Mouse (Mus musculus) fat pad, adult 2 months (tissue): Measurements from ENCODE around the gene Nfic.

Source experiments
- DNase-seq: peaks from one replicate; pipeline ENCODE4 v3.0.0-alpha.2; 2011; ENCODE audit warnings: low read depth, low spot score; ENCODE audit errors: extremely low read depth

Gene Nfic

GRCm38 (mm10) chr10:81418216-81419070 lies 37.0 kb downstream of the Nfic start:
- DNase-seq: no peak

DNA sequence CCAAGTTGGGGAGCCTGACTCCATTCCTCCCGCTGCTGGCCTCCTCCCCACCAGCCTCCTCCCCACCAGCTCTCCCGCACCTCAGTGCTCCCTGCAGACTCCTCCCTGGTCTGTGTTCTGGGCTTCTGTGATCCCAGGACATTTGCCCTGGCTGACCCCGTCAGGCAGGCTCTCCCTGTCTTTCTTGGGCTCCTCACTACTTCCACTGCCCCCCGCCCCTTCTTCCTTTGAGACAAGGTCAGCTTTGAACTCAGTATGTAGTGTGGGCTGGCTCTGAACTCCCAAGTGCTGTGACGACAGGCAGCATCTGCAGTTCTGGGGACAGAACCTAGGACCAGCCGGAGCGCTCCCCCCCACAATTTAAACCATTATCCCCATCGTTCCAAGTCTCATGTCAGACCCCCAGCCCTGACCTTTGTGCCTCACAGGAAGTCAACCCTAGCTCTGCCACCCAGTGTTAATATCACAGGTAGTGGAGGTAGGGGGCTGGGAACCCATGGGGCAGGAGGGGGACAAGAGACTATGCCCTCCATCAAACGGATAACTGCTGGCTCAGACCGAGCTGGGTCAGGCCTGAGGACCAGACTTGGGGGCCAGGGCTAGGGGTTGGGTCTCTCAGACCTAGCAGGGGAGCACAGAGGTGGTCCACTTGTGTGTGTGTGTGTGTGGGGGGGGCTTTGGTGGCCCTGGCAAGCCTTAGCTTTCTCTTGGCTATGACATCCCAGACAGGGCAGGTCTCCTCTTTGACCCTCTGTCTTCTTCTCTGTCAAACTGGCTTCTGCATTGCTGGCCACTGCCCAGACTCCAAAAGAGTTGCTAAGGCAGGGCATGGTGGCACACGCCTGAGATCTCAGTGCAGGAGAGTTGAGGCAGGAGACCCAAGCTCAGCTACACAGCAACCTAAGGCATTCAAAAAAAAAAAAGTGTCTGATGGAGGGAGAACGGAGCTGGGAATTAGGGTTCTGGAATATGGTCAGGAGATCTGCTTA lies 37.9 kb downstream of the Nfic start:
- no peak for DNase-seq

DNA sequence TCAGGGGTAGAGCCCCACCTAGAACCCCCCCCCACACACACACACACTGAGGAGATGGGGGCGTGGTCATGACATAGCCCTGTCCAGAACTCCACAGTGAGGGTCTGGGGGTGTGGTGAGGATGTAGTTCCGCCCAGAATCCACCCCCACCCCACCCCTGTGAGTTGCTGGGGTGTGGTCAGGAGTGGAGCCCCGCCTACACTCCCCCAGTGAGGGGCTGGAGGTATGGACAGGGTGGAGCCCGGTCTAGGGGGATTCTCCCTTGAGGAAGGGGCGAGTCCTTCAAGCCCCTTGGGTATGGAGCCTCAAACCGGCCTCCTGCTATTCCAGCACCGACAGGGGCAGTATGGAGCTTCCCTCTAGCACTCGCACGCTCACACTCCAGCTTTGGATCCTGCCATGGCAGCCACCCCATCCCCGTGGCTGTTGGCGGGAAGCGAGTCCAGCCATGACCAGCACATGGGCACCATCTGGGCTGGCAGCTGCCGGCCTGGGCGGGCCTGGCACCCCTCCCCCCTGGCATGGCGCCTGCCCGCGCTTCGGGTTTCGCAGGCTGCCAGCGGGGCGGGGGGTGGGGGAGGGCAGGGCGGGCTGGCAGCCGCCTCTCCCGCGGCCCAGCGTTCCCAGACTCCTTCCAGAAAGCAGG lies 38.7 kb downstream of the Nfic start:
- DNase-seq: no peak

- DNase-seq: no peak
Observed at GRCm38 (mm10) chr10:81415549-81416310, 39.7 kb downstream of the Nfic start.

DNA sequence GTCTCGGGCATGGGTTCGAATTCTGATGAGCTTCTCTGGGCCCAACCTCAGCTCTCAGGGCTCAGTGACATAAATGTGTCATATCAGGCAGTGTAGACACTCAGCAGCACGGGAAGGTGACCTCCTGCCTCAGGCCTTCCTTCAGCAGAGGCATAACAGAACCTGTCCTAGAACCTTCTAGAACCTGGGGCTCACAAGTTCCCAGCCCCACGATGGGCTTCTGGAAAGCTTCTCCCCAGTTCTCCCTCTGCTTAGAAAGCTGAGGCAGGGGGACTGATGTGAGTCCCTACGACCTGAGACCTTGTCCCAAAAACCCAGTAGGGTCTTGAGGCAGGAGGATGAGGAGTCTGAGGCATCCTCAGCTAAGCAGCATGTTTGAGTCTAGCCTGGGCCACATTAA lies 40.3 kb downstream of the Nfic start:
- no peak for DNase-seq

DNA sequence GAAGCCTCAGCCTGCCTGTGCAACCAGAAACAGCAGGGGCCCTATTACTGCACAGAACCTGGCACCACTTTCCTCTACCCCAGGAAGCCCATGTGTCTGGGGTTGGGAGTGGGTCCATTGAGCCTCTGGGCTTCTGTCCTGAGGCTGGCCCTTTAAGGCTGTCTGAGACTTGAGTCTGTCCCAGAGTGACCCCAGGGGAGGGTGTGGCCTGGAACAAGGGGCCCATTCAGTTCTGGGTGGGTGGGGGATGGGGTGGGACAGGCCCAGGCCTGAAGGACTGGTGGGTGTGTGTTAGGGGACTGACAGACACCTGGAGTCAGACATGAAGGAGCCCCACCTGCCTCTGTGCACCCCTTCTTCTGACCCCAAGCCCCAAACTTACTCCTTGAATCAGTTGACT lies 40.8 kb downstream of the Nfic start:
- no peak for DNase-seq

DNA sequence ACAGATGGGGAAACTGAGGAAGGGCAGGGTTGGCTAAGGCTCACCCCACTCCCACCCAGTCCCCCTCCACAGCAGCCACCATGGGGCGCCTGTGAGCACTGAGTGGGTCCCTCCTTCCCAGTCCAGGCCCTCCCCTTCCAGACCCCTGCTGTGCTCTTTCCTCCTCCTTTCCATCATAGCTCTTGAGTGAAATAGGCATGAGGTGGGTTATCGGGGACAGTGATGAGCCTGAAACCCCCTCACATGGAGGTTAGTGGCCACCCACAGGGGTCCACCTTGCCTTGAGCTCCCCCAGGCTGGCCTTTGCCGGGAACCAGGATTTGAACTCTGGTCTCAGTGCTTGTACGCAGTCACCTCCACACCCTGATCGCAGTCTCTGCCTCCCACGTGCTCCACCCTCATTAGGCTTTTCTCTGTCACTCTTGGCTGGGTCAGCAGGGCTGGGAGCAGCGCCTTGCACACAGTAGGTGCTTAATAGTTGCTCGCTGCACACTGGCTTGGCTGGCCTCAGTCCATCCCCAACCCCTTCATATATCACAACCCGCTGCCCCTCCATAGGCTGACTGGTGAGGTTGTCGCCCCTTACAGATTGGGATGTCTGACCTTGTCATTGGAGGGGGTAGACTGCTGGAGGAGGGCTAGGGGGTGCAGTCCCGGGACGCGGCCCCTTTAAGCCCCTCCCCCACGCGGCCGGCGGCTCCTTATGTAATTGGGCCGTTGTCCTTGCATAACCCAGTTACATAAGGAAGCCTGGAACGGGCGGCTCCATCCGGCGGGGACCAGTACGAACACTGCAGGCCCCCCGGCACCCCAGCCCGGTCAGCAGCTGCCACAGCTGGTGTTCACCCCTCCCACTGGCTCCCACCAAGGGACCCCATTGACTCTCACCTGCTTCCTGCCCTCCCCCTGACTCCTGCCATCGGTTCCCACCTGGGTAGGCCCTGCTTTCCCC lies 41.8 kb downstream of the Nfic start:
- DNase-seq: no peak

DNA sequence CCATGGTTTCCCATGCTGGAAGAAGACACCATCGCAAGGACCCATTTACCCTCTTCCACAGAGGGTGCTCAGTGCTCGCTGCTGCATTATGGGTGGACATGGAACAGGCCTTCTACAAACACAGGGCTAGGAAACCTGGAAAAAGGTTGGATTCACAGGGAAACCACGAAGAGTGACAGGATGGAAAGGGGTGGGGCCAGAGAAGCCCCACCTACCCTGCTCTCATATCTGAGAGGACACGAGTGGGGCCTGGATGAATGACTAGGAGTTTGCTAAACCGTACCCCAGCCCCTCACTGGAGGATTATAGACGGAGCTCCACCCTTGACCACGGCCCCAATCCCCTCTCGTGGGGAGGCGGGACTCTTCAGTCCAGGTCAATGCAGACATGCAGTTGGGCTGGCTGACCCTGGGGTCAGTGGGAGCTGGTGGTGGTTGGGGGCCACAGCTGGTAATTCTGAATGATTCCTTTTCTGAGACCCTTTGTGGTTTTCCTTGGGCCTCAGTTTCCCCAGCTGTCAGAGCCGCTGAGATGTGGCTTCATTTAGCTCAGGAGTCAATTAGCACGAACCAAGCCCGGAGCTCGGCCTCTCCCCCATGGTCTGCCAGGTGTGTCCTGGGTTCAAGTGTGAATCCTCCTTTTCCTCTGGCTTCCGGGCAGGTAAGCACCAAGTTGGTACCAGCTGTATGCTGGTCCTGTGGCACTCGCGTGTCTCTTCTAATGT lies 42.7 kb downstream of the Nfic start:
- DNase-seq: no peak

DNA sequence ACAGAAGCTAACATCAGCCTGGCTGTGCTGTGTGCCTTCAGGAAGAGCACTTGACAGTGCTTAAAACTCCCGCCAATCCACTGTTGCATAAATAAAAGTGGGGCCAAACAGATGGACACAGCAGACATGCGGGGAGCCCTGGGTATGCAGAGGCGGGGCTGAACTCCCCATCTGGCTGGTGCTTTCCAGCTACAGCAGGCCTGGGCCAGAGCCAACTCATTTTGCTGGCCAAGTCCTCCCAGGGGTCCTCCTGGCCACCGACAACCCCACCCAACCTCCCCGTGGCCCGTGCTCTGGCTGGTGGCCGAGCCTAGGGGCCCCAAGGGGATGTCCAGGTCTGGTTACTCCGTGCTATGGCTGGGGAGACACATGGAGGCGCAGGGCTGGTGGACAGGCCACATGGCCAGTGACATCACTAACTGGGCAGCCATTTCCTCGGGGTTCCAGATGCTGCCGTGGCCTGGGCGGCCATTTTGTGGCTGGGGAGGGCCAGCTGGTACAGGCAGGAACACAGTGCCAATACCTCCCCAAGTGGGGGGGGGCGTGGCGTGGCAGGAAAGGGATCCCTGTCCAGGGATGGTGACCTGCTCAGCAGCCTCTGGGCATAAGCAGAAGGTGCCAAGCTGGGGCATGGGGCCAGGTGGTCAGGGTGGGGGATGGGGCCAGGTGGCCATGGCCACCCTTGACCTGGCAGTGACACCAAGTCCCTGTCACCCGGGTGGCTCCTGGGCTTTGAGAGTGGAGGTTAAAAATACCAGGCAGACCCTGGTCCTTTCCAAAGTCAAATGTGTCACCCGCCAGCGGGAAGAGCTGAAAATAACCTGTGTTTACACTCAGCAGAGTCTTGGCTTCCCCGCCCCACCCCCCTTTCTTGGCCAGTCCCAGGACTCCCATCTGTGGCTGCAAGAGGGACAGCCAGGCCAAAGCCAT lies 43.7 kb downstream of the Nfic start:
- DNase-seq: no peak

- DNase-seq: no peak
Observed at GRCm38 (mm10) chr10:81410981-81411380, 44.5 kb downstream of the Nfic start.

GRCm38 (mm10) chr10:81410350-81410749 lies 45.1 kb downstream of the Nfic start:
- no peak for DNase-seq

DNA sequence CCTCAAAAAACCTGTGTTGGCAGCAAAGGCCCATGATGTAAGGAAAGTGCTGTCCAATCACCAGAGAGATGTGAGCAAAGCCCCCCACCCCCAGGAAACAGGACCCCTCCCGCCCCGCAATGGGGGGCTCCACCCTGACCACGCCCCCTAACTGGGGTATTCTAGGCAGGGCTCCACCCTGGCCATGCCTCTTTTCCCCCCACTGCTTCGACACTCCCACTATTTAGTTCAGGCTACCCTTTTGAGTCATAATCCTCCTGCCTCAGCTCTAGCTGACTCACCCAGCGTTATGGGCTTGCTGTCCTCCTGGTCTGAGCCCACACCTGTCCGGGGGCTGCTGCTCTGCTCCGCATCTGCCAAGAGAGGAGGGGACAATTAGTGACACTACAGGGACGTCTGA lies 46.1 kb downstream of the Nfic start:
- DNase-seq: no peak

DNA sequence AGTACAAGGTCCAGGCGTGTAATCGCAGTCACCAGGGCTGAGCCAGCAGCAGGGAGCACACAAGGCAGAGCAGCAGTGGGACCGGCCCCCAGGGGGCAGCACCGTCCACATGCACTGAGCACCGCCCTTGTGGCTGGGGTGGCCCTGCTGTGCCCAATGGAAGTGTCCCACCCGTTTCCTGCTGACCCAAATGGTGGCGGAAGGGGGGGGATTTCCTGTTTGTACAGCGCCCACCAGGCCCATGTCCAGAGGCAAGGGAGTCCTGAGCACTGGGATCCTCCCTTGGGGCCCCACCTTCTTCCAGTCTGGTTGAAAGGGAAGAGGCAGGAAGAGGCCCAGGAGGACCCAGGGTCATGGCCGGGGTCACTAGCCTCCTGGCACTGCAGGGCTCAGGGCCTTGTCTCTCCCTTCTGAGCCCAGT lies 46.6 kb downstream of the Nfic start:
- DNase-seq: no peak

DNA sequence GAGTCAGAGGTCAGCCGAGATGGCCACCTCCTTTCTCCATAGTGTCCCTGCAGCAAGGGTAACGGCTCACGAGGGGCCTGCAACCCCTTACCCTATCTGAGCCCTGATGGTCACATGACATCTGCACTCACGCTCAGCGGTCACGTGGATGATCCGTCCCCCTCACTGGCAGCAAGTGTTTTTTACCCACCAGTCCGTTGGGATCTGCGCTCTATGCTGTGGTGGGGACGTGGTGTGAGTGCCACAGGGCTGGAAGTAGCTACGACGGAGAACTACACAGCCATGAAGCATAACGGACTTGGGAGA lies 47.1 kb downstream of the Nfic start:
- no peak for DNase-seq

- no peak for DNase-seq
Observed at GRCm38 (mm10) chr10:81407539-81408423, 47.7 kb downstream of the Nfic start.

DNA sequence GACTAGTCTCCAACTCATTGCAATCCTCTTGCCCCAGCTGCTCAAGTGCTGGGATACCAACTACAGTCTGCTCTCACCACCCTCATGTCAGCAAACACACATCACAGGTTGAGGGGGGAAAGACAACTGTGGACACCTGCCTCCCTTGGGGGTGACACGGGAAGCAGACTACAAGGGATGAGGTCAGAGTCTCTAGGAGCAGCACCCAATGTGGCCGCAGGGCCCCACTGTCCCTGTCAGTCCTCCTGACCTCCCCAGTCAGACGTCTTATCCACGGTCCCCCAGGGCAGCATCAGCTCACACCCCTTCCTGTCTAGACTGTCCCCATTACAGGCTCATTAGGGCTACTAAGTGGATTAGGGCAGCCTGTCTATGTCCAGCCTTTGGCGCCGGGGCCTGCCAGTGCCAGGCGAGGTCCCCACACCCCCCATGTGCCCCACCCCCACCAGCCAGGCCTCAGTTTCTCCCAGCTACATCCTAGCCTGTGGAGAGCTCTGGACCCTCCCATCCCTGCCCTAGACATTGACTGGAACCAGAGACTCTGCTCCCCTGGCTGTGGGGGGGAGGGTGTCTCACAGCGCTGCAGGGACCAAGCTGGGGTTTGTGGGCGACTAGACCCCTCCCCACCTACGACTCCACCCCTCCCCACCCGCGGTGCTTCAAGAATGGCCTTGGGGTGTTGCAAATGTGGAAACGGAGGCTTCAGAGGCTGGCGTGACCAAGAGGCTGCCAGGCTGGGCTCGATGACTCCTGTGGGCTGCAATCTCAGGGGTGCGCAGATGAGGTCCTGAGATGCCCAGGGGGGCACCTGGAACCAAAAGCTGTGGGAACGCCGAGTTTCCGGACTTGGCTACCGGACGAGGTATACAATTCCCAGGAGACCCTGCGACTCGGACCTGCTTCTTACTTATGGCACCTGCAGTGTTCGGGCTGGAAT lies 48.7 kb downstream of the Nfic start:
- DNase-seq: no peak
